8 mouse cellular contexts compared by ENCODE assay signal in genomic region chr14:43924688-43925403, GRCm38 (mm10). TPM values are rescaled to one million over a fixed set of nuclear protein-coding genes. Genes with fewer than 3 reads are reported as not detected.
DNase-seq lines count a peak whose midpoint lies in the region; ATAC-seq and TF ChIP-seq lines count a peak whose summit lies in the region.
"Not testable (repeated sequence)": the region's sequence is repeated elsewhere in the genome, so short reads cannot be mapped to it uniquely, and the experiment has no call there.

TSS of gene Gm8113 (plus strand) at chr14:43925390.

- not testable (repeated sequence) for H3K9me3 ChIP-seq in forebrain, embryonic 10.5 days; heart, embryonic 13.5 days; midbrain, postnatal 0 days (ENCODE audit: low read length)

- peak within 1 kb of the TSS; percentile 92 for H3K27ac ChIP-seq in forebrain, embryonic 10.5 days
- H3K27ac ChIP-seq in heart, embryonic 13.5 days (replicated peaks): peak within 1 kb of the TSS; percentile 95
- not testable (repeated sequence) for H3K27ac ChIP-seq in midbrain, postnatal 0 days (ENCODE audit: low read depth, low read length)

- not testable (repeated sequence) for H3K27me3 ChIP-seq in forebrain, embryonic 10.5 days (ENCODE audit: poor library complexity, severe bottlenecking); heart, embryonic 13.5 days (replicated peaks); midbrain, postnatal 0 days (ENCODE audit: insufficient read depth, low read length)

- H3K4me2 ChIP-seq in heart, embryonic 13.5 days: peak within 1 kb of the TSS; percentile 69
- peak within 1 kb of the TSS; percentile 42 for H3K4me2 ChIP-seq in midbrain, postnatal 0 days (ENCODE audit: low read depth, low read length, poor library complexity, severe bottlenecking)

- not testable (repeated sequence) for H3K36me3 ChIP-seq in forebrain, embryonic 10.5 days (replicated peaks); heart, embryonic 13.5 days; midbrain, postnatal 0 days (ENCODE audit: insufficient read depth, low read length)

- peak; percentile 40 to 42 for DNase-seq in B cell, adult 2 months
- DNase-seq in brain, embryonic 18.5 days (ENCODE audit: low read depth, low spot score): peak; percentile 28
- DNase-seq in forebrain, embryonic 10.5 days (ENCODE audit: extremely low spot score, low spot score): peak; percentile 86
- peak; percentile 78 for DNase-seq in kidney, postnatal 10 days
- DNase-seq in liver: peak; percentile 84
- DNase-seq in midbrain, postnatal 0 days (ENCODE audit: low spot score): peak; percentile 84
- DNase-seq in spleen, postnatal 36 days (ENCODE audit: low spot score in 2 of 2): peak; percentile 1 to 2

- 8% methylated on average over 10 of the region's 10 CpGs for WGBS in forebrain, embryonic 10.5 days
- WGBS in heart, embryonic 13.5 days: 7% methylated on average over 10 of the region's 10 CpGs
- 7% methylated on average over 10 of the region's 10 CpGs for WGBS in midbrain, postnatal 0 days

- H3K4me1 ChIP-seq in forebrain, embryonic 10.5 days; heart, embryonic 13.5 days; midbrain, postnatal 0 days (ENCODE audit: insufficient read depth, low read length): not testable (repeated sequence)

- peak; percentile 88 for TF ChIP-seq CTCF in midbrain, postnatal 0 days (IDR thresholded peaks at IDR 0.05)

- peak; percentile 63 for ATAC-seq in heart, embryonic 13.5 days (ENCODE audit: extremely low read depth, insufficient number of reproducible peaks, low FRiP score, low TSS enrichment)
- ATAC-seq in midbrain, postnatal 0 days (ENCODE audit: low FRiP score): peak; percentile 87

- H3K4me3 ChIP-seq in forebrain, embryonic 10.5 days: peak within 1 kb of the TSS; percentile 53
- peak within 1 kb of the TSS; percentile 62 for H3K4me3 ChIP-seq in heart, embryonic 13.5 days
- peak within 1 kb of the TSS; percentile 41 for H3K4me3 ChIP-seq in midbrain, postnatal 0 days (ENCODE audit: low read depth, low read length)

- H3K9ac ChIP-seq in heart, embryonic 13.5 days: peak within 1 kb of the TSS; percentile 82
- not testable (repeated sequence) for H3K9ac ChIP-seq in midbrain, postnatal 0 days (replicated peaks; ENCODE audit: low read length, poor library complexity, severe bottlenecking)

RNA-seq across cellular contexts. Expression of gene Gm8113, which starts in this region (rescaled TPM):
- polyA plus RNA-seq in forebrain, embryonic 10.5 days (2016; fragmentation: Nextera tagmentation; extraction: Ambion mirVana): 4.7 and 5.5 TPM in 2 replicates
- 25.4 and 28.8 TPM in 2 replicates for polyA plus RNA-seq in heart, embryonic 13.5 days (2015; fragmentation: Nextera tagmentation; extraction: Ambion mirVana)
- total RNA-seq in midbrain, postnatal 0 days (2014; rRNA removed): 1.9 and 2.4 TPM in 2 replicates
- polyA plus RNA-seq in midbrain, postnatal 0 days (2015; fragmentation: Nextera tagmentation; extraction: Ambion mirVana): 2.4 and 2.5 TPM in 2 replicates

Comparison
In these comparisons a context has a peak if more than half of its experiments do, and no peak if none do; other contexts are left out.
1. DNase-seq: peak in every context shown above with its lines; median percentile 86 in forebrain, embryonic 10.5 days; 84 in liver; 84 in midbrain, postnatal 0 days; 78 in kidney, postnatal 10 days; 41 in B cell, adult 2 months; 28 in brain, embryonic 18.5 days; 2 in spleen, postnatal 36 days.